Mouse (Mus musculus) heart, embryonic 14.5 days (tissue): Measurements from ENCODE around the gene Fut7. TPM values are rescaled to one million over a fixed set of nuclear protein-coding genes. Genes with fewer than 3 reads are reported as not detected.

Experiments
- ATAC-seq: fragments of 200-750 bp; cut with Nextera tagmentation; 2 replicates; pipeline ENCODE4 v1.8.0; 2017; ENCODE audit warnings: low read depth, moderate TSS enrichment; ENCODE audit not compliant: insufficient number of reproducible peaks, insufficient read depth, low FRiP score
- H3K27ac ChIP-seq, 2 experiments: fragments of 200-500 bp in 1 of 2; fragments of 300-500 bp in 1 of 2; sonication (generic) in 1 of 2; replicated peaks in 1 of 2; 2 replicates each; pipeline ENCODE4 v1.5.1; 2012 to 2014; ENCODE audit warnings: low read depth in 2 of 2, low read length in 2 of 2, control low read depth in 1 of 2, mild to moderate bottlenecking in 1 of 2, mixed read lengths in 1 of 2; ENCODE audit not compliant: control insufficient read depth in 1 of 2, insufficient read depth in 1 of 2
- H3K27me3 ChIP-seq: fragments of 300-500 bp; sonication (generic); 2 replicates; pipeline ENCODE4 v1.6.1; 2014; ENCODE audit warnings: mild to moderate bottlenecking, low read length, control low read depth; ENCODE audit not compliant: control insufficient read depth, insufficient read depth
- H3K36me3 ChIP-seq: fragments of 300-500 bp; sonication (generic); 2 replicates; pipeline ENCODE4 v1.6.1; 2014; ENCODE audit warnings: mild to moderate bottlenecking, control low read depth, low read length, mixed read lengths; ENCODE audit not compliant: control insufficient read depth, insufficient read depth
- H3K4me1 ChIP-seq, 2 experiments: fragments of 200-500 bp in 1 of 2; fragments of 300-500 bp in 1 of 2; sonication (generic) in 1 of 2; 2 replicates each; pipeline ENCODE4 v1.6.1; 2012 to 2014; ENCODE audit warnings: low read length in 2 of 2, control low read depth in 1 of 2, mixed read lengths in 1 of 2; ENCODE audit not compliant: control insufficient read depth in 2 of 2, insufficient read depth in 2 of 2
- H3K4me2 ChIP-seq: fragments of 300-500 bp; sonication (generic); 2 replicates; pipeline ENCODE4 v1.6.1; 2014; ENCODE audit warnings: mild to moderate bottlenecking, low read length
- H3K4me3 ChIP-seq, 2 experiments: fragments of 200-500 bp in 1 of 2; fragments of 300-500 bp in 1 of 2; sonication (generic) in 1 of 2; 2 replicates each; pipeline ENCODE4 v1.5.1; 2012 to 2014; ENCODE audit warnings: low read length in 2 of 2, mild to moderate bottlenecking in 2 of 2, control low read depth in 1 of 2, low read depth in 1 of 2, moderate library complexity in 1 of 2; ENCODE audit not compliant: control insufficient read depth in 1 of 2, insufficient read depth in 1 of 2
- H3K9ac ChIP-seq: fragments of 300-500 bp; sonication (generic); 2 replicates; pipeline ENCODE4 v1.6.1; 2014; ENCODE audit warnings: mild to moderate bottlenecking, low read length
- H3K9me3 ChIP-seq: fragments of 300-500 bp; sonication (generic); 2 replicates; pipeline ENCODE4 v1.6.1; 2016; ENCODE audit warnings: low read length, control low read depth; ENCODE audit not compliant: control insufficient read depth
- WGBS: fragments of 180-500 bp; shearing (Covaris S2); extraction: QIAGEN DNeasy Blood & Tissue Kit; methylation state at CpG from one replicate; pipeline ENCODE4 v1.1.7; 2014; 5-methylcytosine and 5-hydroxymethylcytosine counted together
- polyA plus RNA-seq: library from polyadenylated mRNA; unstranded; fragments of >200 nt; fragmentation: Nextera tagmentation; extraction: Ambion mirVana; gene quantifications from 2 replicates; pipeline ENCODE4 v1.2.1, GENCODE M21; 2014

Gene Fut7
- polyA plus RNA-seq, 1 experiment from 2014 or later = 0.14 TPM

DNA sequence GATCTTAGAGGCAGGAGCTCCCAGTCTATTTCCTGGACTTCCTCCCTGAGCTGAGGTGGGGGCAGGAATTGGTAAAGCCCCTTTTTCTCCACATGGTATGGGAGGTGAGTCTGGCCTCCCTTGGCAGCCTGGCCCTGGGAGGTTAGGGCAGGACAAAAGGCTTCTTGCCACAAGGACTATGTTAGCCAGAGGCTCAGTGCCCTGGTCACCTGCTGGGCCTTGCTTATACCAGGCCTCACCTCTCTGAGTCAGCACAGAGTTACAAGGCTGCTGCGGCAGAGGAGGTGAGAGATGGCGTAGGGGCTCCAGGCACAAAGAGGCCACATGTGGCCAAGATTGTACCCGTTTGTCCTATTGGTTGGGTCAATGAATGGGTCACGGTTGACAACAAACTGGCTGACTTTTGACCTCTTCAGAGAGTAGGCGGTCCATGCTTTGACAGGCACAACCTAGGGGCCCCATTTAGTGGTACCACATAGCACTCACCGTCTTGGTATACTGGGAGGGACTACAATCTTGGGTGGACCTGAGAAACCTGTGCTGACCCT lies 8.3 kb downstream of the Fut7 start:
- Histone ChIP-seq H3K4me3 (no peak overlapping the region), H3K9ac (no peak overlapping the region), H3K4me2 (no peak overlapping the region), H3K27me3 (peaks cover 21% of the 10 kb centered on the region), H3K9me3 (no peaks in the 10 kb centered on the region), H3K36me3 (no peaks in the 10 kb centered on the region), H3K4me1 (peaks cover 4% of the 10 kb centered on the region in 2 experiments; a peak in 2 of 4 replicates), H3K27ac (no peak overlapping the region)
- no peak for ATAC-seq
- WGBS = 78% methylated on average over 6 of the region's 6 CpGs

DNA sequence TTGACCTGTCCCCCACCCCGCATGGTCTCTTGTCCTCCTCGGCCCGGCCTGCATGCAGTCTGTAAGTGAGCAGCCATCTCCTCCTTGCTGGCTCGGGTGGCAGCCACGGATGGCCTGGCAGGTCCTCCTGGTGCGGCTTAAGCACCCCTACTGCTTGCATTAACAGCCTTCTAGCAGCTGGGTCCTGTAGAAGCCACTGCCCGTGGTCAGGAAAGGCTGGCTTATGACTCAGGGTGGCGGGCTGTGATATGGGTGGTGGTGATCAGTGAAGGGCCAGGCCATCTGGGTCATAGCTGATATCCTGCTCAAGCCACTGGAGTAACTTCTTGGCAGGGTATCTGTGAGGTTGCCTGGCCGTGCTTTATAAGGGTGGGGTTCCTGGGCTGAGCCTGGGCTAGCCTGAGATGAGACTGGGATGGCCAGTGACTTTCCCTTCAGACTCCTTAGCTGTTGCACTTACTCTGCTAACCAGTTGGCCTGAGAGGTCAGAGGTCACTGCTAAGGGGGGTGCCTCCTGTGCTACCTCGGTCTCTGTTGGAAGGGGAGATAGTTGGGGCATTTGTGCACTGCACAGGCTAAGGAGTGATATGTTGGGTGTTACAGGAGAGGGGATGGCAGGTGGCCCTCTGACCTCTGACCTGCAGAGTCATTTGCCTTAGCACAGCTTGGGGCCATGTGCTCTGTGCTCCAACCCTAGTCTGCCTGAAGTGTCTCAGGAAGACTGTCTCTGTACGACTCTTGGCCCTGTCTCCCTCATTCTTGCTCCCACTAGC lies 9.4 kb downstream of the Fut7 start:
- H3K9ac ChIP-seq = no peak overlapping the region
- H3K27me3 ChIP-seq = peaks cover 17% of the 10 kb centered on the region; the same call in 1 of the 2 replicates
- no peaks in the 10 kb centered on the region for H3K36me3 ChIP-seq
- H3K4me2 ChIP-seq = no peak overlapping the region
- H3K4me3 ChIP-seq = no peak overlapping the region
- no peak for ATAC-seq
- H3K27ac ChIP-seq = no peak overlapping the region
- no peaks in the 10 kb centered on the region for H3K9me3 ChIP-seq
- H3K4me1 ChIP-seq = peaks cover 4% of the 10 kb centered on the region in 2 experiments; a peak in 2 of 4 replicates
- 71% methylated on average over 11 of the region's 11 CpGs for WGBS

DNA sequence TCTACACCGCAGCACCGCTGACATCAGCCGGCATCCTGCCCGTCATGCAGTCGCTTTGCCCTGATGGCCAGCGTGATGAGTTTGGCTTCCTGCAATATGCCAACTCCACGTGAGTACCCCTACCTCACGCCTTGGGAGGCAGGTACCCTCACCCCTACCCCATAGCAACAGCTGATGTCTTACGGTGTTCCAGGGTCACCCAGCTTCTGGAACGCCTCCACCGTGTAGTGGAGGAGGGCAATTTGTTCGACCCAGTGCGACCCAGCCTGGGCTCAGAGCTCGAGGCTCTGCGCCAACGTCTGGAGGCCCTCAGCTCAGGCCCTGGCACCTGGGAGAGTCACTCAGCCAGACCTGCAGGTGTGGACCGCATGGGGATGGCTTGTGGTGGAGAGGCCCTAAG lies 10.0 kb downstream of the Fut7 start:
- Histone ChIP-seq H3K9me3 (no peaks in the 10 kb centered on the region), H3K27ac (no peak overlapping the region), H3K36me3 (no peaks in the 10 kb centered on the region), H3K4me1 (peaks cover 4% of the 10 kb centered on the region in 2 experiments; a peak in 2 of 4 replicates), H3K4me2 (no peak overlapping the region), H3K4me3 (no peak overlapping the region), H3K9ac (no peak overlapping the region), H3K27me3 (peaks cover 17% of the 10 kb centered on the region; the same call in 1 of the 2 replicates)
- ATAC-seq = no peak
- WGBS = 83% methylated on average over 17 of the region's 17 CpGs

DNA sequence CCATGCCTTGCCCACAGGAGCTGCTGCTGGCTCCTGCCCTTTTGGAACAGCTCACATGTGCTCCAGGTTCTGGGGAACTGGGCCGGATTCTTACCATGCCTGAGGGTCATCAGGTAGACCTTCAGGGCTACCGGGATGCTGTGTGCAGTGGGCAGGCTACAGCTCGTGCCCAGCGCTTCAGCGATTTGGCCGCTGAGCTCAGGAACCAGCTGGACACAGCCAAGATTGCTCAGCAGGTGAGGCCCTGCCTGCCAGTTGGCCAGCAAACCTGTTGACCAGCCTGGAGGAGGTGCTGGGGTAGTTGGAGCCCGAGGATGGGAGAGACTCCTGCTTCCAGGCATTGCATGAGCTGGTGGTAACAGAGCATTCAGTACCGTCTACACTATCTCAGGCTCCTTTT lies 11.2 kb downstream of the Fut7 start:
- H3K27ac ChIP-seq = no peak overlapping the region
- H3K9me3 ChIP-seq = no peaks in the 10 kb centered on the region
- no peak for ATAC-seq
- H3K27me3 ChIP-seq = peaks cover 17% of the 10 kb centered on the region; the same call in 1 of the 2 replicates
- H3K4me2 ChIP-seq = no peak overlapping the region
- H3K9ac ChIP-seq = no peak overlapping the region
- 0 out of 2 replicates have a peak, but pooled peaks cover 6% of the 10 kb centered on the region for H3K36me3 ChIP-seq
- WGBS = 84% methylated on average over 8 of the region's 8 CpGs
- no peak overlapping the region for H3K4me3 ChIP-seq
- H3K4me1 ChIP-seq = peaks cover 0 to 2% of the 10 kb centered on the region in 2 experiments; a peak in 2 of 4 replicates

DNA sequence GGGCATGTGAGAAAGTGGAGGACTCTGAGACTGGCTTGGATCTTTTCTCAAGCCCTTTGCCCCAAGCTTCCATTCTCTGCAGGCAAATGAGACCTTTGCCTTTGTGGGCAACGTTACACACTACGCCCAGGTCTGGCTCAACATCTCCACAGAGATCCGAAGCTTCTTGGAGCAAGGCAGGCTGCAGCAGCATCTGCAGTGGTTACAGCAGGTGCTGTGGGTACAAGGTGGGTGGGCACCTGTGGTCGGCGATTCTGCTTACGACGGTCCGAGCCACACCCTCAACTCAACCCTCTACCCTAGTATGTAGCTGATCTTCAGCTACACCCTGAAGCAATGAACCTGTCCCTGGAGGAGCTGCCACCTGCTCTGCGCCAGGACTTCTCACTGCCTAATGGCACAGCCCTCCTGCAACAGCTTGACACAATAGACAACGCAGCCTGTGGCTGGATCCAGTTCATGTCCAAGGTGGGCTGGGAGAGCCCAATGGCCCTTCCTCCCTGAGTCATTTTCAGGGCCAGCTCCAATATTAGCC lies 13.3 kb downstream of the Fut7 start:
- H3K27ac ChIP-seq = no peak overlapping the region
- WGBS = 85% methylated on average over 10 of the region's 10 CpGs
- H3K4me1 ChIP-seq = no peaks in the 10 kb centered on the region
- ATAC-seq = no peak
- H3K9ac ChIP-seq = no peak overlapping the region
- H3K27me3 ChIP-seq = no peaks in the 10 kb centered on the region
- 0 out of 2 replicates have a peak, but pooled peaks cover 6% of the 10 kb centered on the region for H3K36me3 ChIP-seq
- H3K4me3 ChIP-seq = no peak overlapping the region
- H3K9me3 ChIP-seq = no peaks in the 10 kb centered on the region
- no peak overlapping the region for H3K4me2 ChIP-seq

- WGBS = 80% methylated on average over 20 of the region's 20 CpGs
- no peak overlapping the region for H3K4me3 ChIP-seq
- no peaks in the 10 kb centered on the region for H3K4me1 ChIP-seq
- H3K4me2 ChIP-seq = no peak overlapping the region
- no peak overlapping the region for H3K27ac ChIP-seq
- no peak for ATAC-seq
- no peak overlapping the region for H3K9ac ChIP-seq
- no peaks in the 10 kb centered on the region for H3K9me3 ChIP-seq
- peaks cover 11% of the 10 kb centered on the region; the same call in 1 of the 2 replicates for H3K36me3 ChIP-seq
- H3K27me3 ChIP-seq = no peaks in the 10 kb centered on the region
These were observed 18.0 kb downstream of the Fut7 start for GRCm38 (mm10) chr2:25441067-25441466.

DNA sequence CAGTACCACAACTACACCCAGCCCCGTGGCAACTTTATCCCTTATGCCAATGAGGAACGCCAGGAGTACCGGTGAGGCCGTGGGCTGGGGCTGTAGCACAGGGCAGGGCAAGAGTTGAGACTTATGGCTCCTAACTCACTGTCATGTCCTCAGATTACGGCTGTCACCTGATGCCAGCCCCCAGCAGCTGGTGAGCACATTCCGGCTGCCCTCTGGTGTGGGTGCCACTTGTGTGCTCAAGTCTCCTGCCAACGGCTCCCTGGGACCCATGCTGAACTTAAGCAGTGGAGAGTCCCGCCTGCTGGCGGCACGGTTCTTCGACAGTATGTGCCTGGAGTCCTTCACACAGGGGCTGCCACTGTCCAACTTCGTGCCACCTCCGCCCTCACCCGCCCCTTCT lies 19.6 kb downstream of the Fut7 start:
- H3K36me3 ChIP-seq = peaks cover 11% of the 10 kb centered on the region; the same call in 1 of the 2 replicates

More for the DNA sequence above, 19.6 kb downstream of the Fut7 start:
- Histone ChIP-seq H3K27me3 (no peaks in the 10 kb centered on the region), H3K4me2 (no peak overlapping the region), H3K4me1 (no peaks in the 10 kb centered on the region), H3K4me3 (no peak overlapping the region), H3K27ac (no peak overlapping the region), H3K9ac (no peak overlapping the region), H3K9me3 (no peaks in the 10 kb centered on the region)
- 81% methylated on average over 14 of the region's 14 CpGs for WGBS
- no peak for ATAC-seq
